Mouse (Mus musculus) lung, postnatal 0 days (tissue): ENCODE results near the gene Mthfd2.

Experiments used
- CTCF ChIP-seq: IDR thresholded peaks from 2 replicates; pipeline ENCODE4 v1.5.1; 2016; ENCODE audit warnings: antibody characterized with exemption, mild to moderate bottlenecking
- EP300 ChIP-seq: IDR thresholded peaks from 2 replicates; pipeline ENCODE4 v1.6.1; 2016; ENCODE audit warnings: antibody characterized with exemption, mild to moderate bottlenecking, control low read depth

DNA sequence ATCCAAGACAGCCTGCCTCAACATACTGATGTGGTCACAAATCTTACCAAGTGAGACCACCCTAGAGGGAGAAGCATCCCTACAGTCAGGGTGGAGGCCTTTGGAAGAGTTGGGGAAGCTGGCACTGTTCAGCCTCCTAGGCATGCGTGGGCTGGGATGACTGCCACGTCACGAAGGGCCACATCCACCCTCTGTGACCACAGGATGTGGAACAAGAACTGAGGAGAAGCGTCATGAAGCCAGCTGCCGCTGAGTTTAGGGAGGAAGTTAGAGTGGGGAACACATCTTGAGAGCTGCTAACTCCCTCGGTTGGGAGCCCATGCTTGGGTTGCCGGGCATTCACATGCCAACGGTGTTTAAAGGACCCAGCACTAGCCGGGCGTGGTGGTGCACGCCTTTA lies 52.0 kb downstream of the Mthfd2 start:
- TF ChIP-seq CTCF (no peak), EP300 (no peak)
